Mouse (Mus musculus): ENCODE data around the gene Spcs2.

The Spcs2 gene

GRCm38 (mm10) chr7:99863362-99863761, at the start of gene Spcs2:
TSS of gene Spcs2 (minus strand) at chr7:99863462.
- DNase-seq (ENCODE audit: low spot score in 2 of 2): no peak

- no peak for DNase-seq (ENCODE audit: low spot score in 2 of 2)
Observed at GRCm38 (mm10) chr7:99911038-99911437, 47.8 kb upstream of the Spcs2 start.

GRCm38 (mm10) chr7:99907463-99907862, 44.2 kb upstream of the Spcs2 start:
- DNase-seq (ENCODE audit: low spot score in 2 of 2): no peak

- DNase-seq (ENCODE audit: low spot score in 2 of 2): no peak
Observed at GRCm38 (mm10) chr7:99906346-99906745, 43.1 kb upstream of the Spcs2 start.

- DNase-seq (ENCODE audit: low spot score in 2 of 2): no peak
Observed at GRCm38 (mm10) chr7:99904421-99905005, 41.3 kb upstream of the Spcs2 start.

GRCm38 (mm10) chr7:99902918-99903665, 39.8 kb upstream of the Spcs2 start:
- DNase-seq (ENCODE audit: low spot score in 2 of 2): no peak

- peak; percentile 43 to 46 for DNase-seq (ENCODE audit: low spot score in 2 of 2)
Observed at GRCm38 (mm10) chr7:99902208-99902607, 38.9 kb upstream of the Spcs2 start.

GRCm38 (mm10) chr7:99896905-99897304, 33.6 kb upstream of the Spcs2 start:
- DNase-seq (ENCODE audit: low spot score in 2 of 2): no peak

GRCm38 (mm10) chr7:99894478-99894877, 31.2 kb upstream of the Spcs2 start:
- no peak for DNase-seq (ENCODE audit: low spot score in 2 of 2)

- no peak for DNase-seq (ENCODE audit: low spot score in 2 of 2)
Observed at GRCm38 (mm10) chr7:99893967-99894366, 30.7 kb upstream of the Spcs2 start.

- no peak for DNase-seq (ENCODE audit: low spot score in 2 of 2)
Observed at GRCm38 (mm10) chr7:99892351-99892750, 29.1 kb upstream of the Spcs2 start.

- no peak for DNase-seq (ENCODE audit: low spot score in 2 of 2)
Observed at GRCm38 (mm10) chr7:99891471-99891870, 28.2 kb upstream of the Spcs2 start.

- no peak for DNase-seq (ENCODE audit: low spot score in 2 of 2)
Observed at GRCm38 (mm10) chr7:99890168-99890755, 27.0 kb upstream of the Spcs2 start.

GRCm38 (mm10) chr7:99889175-99889880, 26.1 kb upstream of the Spcs2 start:
- no peak for DNase-seq (ENCODE audit: low spot score in 2 of 2)

GRCm38 (mm10) chr7:99887743-99888142, 24.5 kb upstream of the Spcs2 start:
- DNase-seq (ENCODE audit: low spot score in 2 of 2): no peak

- DNase-seq (ENCODE audit: low spot score in 2 of 2): no peak
Observed at GRCm38 (mm10) chr7:99887230-99887735, 24.0 kb upstream of the Spcs2 start.

GRCm38 (mm10) chr7:99878254-99878653, 15.0 kb upstream of the Spcs2 start:
- no peak for DNase-seq (ENCODE audit: low spot score in 2 of 2)

- DNase-seq (ENCODE audit: low spot score in 2 of 2): peak; percentile 94
Observed at GRCm38 (mm10) chr7:99876345-99876744, 13.1 kb upstream of the Spcs2 start.

- DNase-seq (ENCODE audit: low spot score in 2 of 2): no peak
Observed at GRCm38 (mm10) chr7:99875891-99876290, 12.6 kb upstream of the Spcs2 start.

- DNase-seq (ENCODE audit: low spot score in 2 of 2): no peak
Observed at GRCm38 (mm10) chr7:99873965-99874364, 10.7 kb upstream of the Spcs2 start.

GRCm38 (mm10) chr7:99869296-99869695, 6.0 kb upstream of the Spcs2 start:
- no peak for DNase-seq (ENCODE audit: low spot score in 2 of 2)

GRCm38 (mm10) chr7:99865219-99865618, 2.0 kb upstream of the Spcs2 start:
- DNase-seq (ENCODE audit: low spot score in 2 of 2): no peak
